Mouse (Mus musculus): Measurements from ENCODE around the gene Dync1h1. TPM values are rescaled to one million over a fixed set of nuclear protein-coding genes. Genes with fewer than 3 reads are reported as not detected.
A peak's percentile ranks its signal among the peaks of the same experiment; 100 is the strongest.

Gene Dync1h1
- polyA plus RNA-seq, 1 experiment from 2014 or later: 72.5 TPM

- ATAC-seq (ENCODE audit: low FRiP score): no peak
- Histone ChIP-seq H3K27ac (replicated peaks) (no peak overlapping the region), H3K9me3 (replicated peaks) (no peaks in the 10 kb centered on the region), H3K4me1 (no peaks in the 10 kb centered on the region), H3K4me2 (no peak overlapping the region), H3K36me3 (peaks cover 56% of the 10 kb centered on the region), H3K27me3 (replicated peaks) (no peaks in the 10 kb centered on the region), H3K9ac (replicated peaks) (no peak overlapping the region), H3K4me3 (replicated peaks) (no peak overlapping the region)
- WGBS: 91% methylated on average over 8 of the region's 8 CpGs
Observed at GRCm38 (mm10) chr12:110573635-110574034, 27.6 kb upstream of the Dync1h1 start.

- WGBS: 89% methylated on average over 4 of the region's 4 CpGs
- H3K9ac ChIP-seq (replicated peaks): no peak overlapping the region
- no peak for ATAC-seq (ENCODE audit: low FRiP score)
- H3K36me3 ChIP-seq: peaks cover 42% of the 10 kb centered on the region
- H3K27ac ChIP-seq (replicated peaks): no peak overlapping the region
- no peak overlapping the region for H3K4me2 ChIP-seq
- no peaks in the 10 kb centered on the region for H3K4me1 ChIP-seq
- no peaks in the 10 kb centered on the region for H3K27me3 ChIP-seq (replicated peaks)
- no peaks in the 10 kb centered on the region for H3K9me3 ChIP-seq (replicated peaks)
- H3K4me3 ChIP-seq (replicated peaks): no peak overlapping the region
Observed at GRCm38 (mm10) chr12:110575926-110576325, 25.3 kb upstream of the Dync1h1 start.

- 92% methylated on average over 9 of the region's 9 CpGs for WGBS
- peaks cover 33% of the 10 kb centered on the region for H3K36me3 ChIP-seq
- H3K27me3 ChIP-seq (replicated peaks): no peaks in the 10 kb centered on the region
- no peak overlapping the region for H3K4me2 ChIP-seq
- no peak for ATAC-seq (ENCODE audit: low FRiP score)
- H3K4me3 ChIP-seq (replicated peaks): no peak overlapping the region
- H3K9me3 ChIP-seq (replicated peaks): no peaks in the 10 kb centered on the region
- no peak overlapping the region for H3K27ac ChIP-seq (replicated peaks)
- no peaks in the 10 kb centered on the region for H3K4me1 ChIP-seq
- no peak overlapping the region for H3K9ac ChIP-seq (replicated peaks)
Observed at GRCm38 (mm10) chr12:110578333-110578732, 22.9 kb upstream of the Dync1h1 start.

GRCm38 (mm10) chr12:110588622-110589021 lies 12.6 kb upstream of the Dync1h1 start:
- Histone ChIP-seq H3K36me3 (no peaks in the 10 kb centered on the region), H3K4me2 (no peak overlapping the region), H3K4me1 (peaks cover 25% of the 10 kb centered on the region), H3K9me3 (replicated peaks) (no peaks in the 10 kb centered on the region), H3K27ac (replicated peaks) (no peak overlapping the region), H3K4me3 (replicated peaks) (no peak overlapping the region), H3K9ac (replicated peaks) (no peak overlapping the region), H3K27me3 (replicated peaks) (no peaks in the 10 kb centered on the region)
- 80% methylated on average over 6 of the region's 6 CpGs for whole genome bisulfite sequencing
- ATAC-seq (ENCODE audit: low FRiP score): no peak

GRCm38 (mm10) chr12:110590804-110591259 lies 10.4 kb upstream of the Dync1h1 start:
- H3K27ac ChIP-seq (replicated peaks): peak overlapping the region; percentile 99
- H3K27me3 ChIP-seq (replicated peaks): no peaks in the 10 kb centered on the region
- H3K4me3 ChIP-seq (replicated peaks): peak overlapping the region; percentile 94
- ATAC-seq (ENCODE audit: low FRiP score): peak; percentile 39; the same call in 1 of the 2 replicates
- no peaks in the 10 kb centered on the region for H3K36me3 ChIP-seq
- peak overlapping the region; percentile 94 for H3K9ac ChIP-seq (replicated peaks)
- H3K9me3 ChIP-seq (replicated peaks): no peaks in the 10 kb centered on the region
- H3K4me1 ChIP-seq: peaks cover 25% of the 10 kb centered on the region
- H3K4me2 ChIP-seq: peak overlapping the region; percentile 97
- WGBS: 2% methylated on average over 15 of the region's 15 CpGs

GRCm38 (mm10) chr12:110591260-110591883 lies 9.9 kb upstream of the Dync1h1 start:
- 0% methylated on average over 56 of the region's 56 CpGs for WGBS
- Histone ChIP-seq H3K36me3 (no peaks in the 10 kb centered on the region), H3K27ac (replicated peaks) (peak overlapping the region; percentile 99), H3K9me3 (replicated peaks) (no peaks in the 10 kb centered on the region), H3K4me3 (replicated peaks) (peak overlapping the region; percentile 94), H3K9ac (replicated peaks) (peak overlapping the region; percentile 94), H3K4me1 (peaks cover 25% of the 10 kb centered on the region), H3K4me2 (peak overlapping the region; percentile 97), H3K27me3 (replicated peaks) (no peaks in the 10 kb centered on the region)
- peak; percentile 97 for ATAC-seq (ENCODE audit: low FRiP score)

- 10% methylated on average over 7 of the region's 7 CpGs for WGBS
- Histone ChIP-seq H3K27ac (replicated peaks) (no peak overlapping the region), H3K4me1 (peaks cover 40% of the 10 kb centered on the region), H3K27me3 (replicated peaks) (peaks cover 12% of the 10 kb centered on the region; the same call in 1 of the 2 replicates), H3K9me3 (replicated peaks) (no peaks in the 10 kb centered on the region), H3K4me3 (replicated peaks) (no peak overlapping the region), H3K4me2 (peak overlapping the region; percentile 9; the same call in 1 of the 2 replicates), H3K9ac (replicated peaks) (no peak overlapping the region), H3K36me3 (no peaks in the 10 kb centered on the region)
- no peak for ATAC-seq (ENCODE audit: low FRiP score)
Observed at GRCm38 (mm10) chr12:110598527-110598926, 2.7 kb upstream of the Dync1h1 start.

GRCm38 (mm10) chr12:110599791-110600190 lies 1.5 kb upstream of the Dync1h1 start:
- Histone ChIP-seq H3K27me3 (replicated peaks) (peaks cover 12% of the 10 kb centered on the region; the same call in 1 of the 2 replicates), H3K4me3 (replicated peaks) (peak overlapping the region; percentile 100; the same call in 1 of the 2 replicates), H3K27ac (replicated peaks) (no peak overlapping the region), H3K36me3 (no peaks in the 10 kb centered on the region), H3K4me2 (peak overlapping the region; percentile 87), H3K4me1 (peaks cover 50% of the 10 kb centered on the region), H3K9ac (replicated peaks) (peak overlapping the region; percentile 99; the same call in 1 of the 2 replicates), H3K9me3 (replicated peaks) (no peaks in the 10 kb centered on the region)
- 66% methylated on average over 4 of the region's 4 CpGs for WGBS
- no peak for ATAC-seq (ENCODE audit: low FRiP score)

GRCm38 (mm10) chr12:110600225-110600991 lies 844 bp upstream of the Dync1h1 start:
- Histone ChIP-seq H3K4me3 (replicated peaks) (peak overlapping the region; percentile 100), H3K9ac (replicated peaks) (peak overlapping the region; percentile 99), H3K36me3 (no peaks in the 10 kb centered on the region), H3K27ac (replicated peaks) (no peak overlapping the region), H3K27me3 (replicated peaks) (peaks cover 12% of the 10 kb centered on the region; the same call in 1 of the 2 replicates), H3K4me2 (peak overlapping the region; percentile 87), H3K4me1 (peaks cover 56% of the 10 kb centered on the region), H3K9me3 (replicated peaks) (no peaks in the 10 kb centered on the region)
- 55% methylated on average over 13 of the region's 13 CpGs for WGBS
- ATAC-seq (ENCODE audit: low FRiP score): peak; percentile 20

GRCm38 (mm10) chr12:110606161-110606560 lies 4.9 kb downstream of the Dync1h1 start:
- WGBS: 87% methylated on average over 3 of the region's 3 CpGs
- H3K27me3 ChIP-seq (replicated peaks): no peaks in the 10 kb centered on the region
- H3K4me1 ChIP-seq: peaks cover 46% of the 10 kb centered on the region
- no peak overlapping the region for H3K9ac ChIP-seq (replicated peaks)
- no peak overlapping the region for H3K27ac ChIP-seq (replicated peaks)
- H3K4me3 ChIP-seq (replicated peaks): no peak overlapping the region
- no peak overlapping the region for H3K4me2 ChIP-seq
- no peak for ATAC-seq (ENCODE audit: low FRiP score)
- 0 out of 2 replicates have a peak, but pooled peaks cover 2% of the 10 kb centered on the region for H3K36me3 ChIP-seq
- H3K9me3 ChIP-seq (replicated peaks): no peaks in the 10 kb centered on the region

GRCm38 (mm10) chr12:110606676-110607075 lies 5.4 kb downstream of the Dync1h1 start:
- Histone ChIP-seq H3K27me3 (replicated peaks) (no peaks in the 10 kb centered on the region), H3K4me3 (replicated peaks) (no peak overlapping the region), H3K36me3 (peaks cover 3% of the 10 kb centered on the region; the same call in 1 of the 2 replicates), H3K27ac (replicated peaks) (no peak overlapping the region), H3K4me2 (no peak overlapping the region), H3K9ac (replicated peaks) (no peak overlapping the region), H3K4me1 (peaks cover 46% of the 10 kb centered on the region), H3K9me3 (replicated peaks) (no peaks in the 10 kb centered on the region)
- WGBS: 93% methylated on average over 2 of the region's 2 CpGs
- no peak for ATAC-seq (ENCODE audit: low FRiP score)

All from neural tube, embryonic 15.5 days (tissue).